Comparison of ENCODE assay signal across 10 mouse cellular contexts in the genomic region with DNA sequence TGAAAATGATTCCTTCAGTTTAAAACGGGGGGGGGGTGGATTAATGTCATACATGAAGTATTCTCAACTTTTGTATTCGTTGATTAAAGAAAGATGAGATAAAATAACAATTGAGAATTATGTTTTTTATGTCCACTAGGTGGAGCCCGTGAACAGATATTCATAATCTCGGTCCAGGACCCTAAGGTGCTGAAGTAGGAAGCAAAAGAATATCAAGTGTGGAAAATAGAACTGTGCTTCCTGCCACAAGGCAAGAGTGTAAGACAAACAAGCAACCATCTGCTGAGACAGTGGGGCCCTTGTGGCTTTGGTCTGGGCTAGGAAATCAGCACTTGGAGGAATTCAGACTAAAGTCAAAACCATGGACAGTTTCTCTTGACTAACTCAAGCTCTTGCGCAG. TPM values are rescaled to one million over a fixed set of nuclear protein-coding genes. Genes with fewer than 3 reads are reported as not detected.
DNase-seq lines count a peak whose midpoint lies in the region; ATAC-seq and TF ChIP-seq lines count a peak whose summit lies in the region.
"Had no signal": no experiment of that assay in that cellular context is flagged by ENCODE, and none has a peak within 500 bp of the region (broad histone marks: within the 10 kb centered on the region; RNA-seq: fewer than 3 reads in every experiment).

No protein-coding gene starts in this region.

- H3K27me3 ChIP-seq in heart, adult 2 months (ENCODE audit: control insufficient read depth, insufficient read depth, low read length): no peaks in the 10 kb centered on the region
- H3K27me3 ChIP-seq in midbrain, postnatal 0 days (ENCODE audit: insufficient read depth, low read length): no peaks in the 10 kb centered on the region
- no peaks in the 10 kb centered on the region for H3K27me3 ChIP-seq in midbrain, embryonic 16.5 days (ENCODE audit: control insufficient read depth, insufficient read depth, low read depth, low read length)
- H3K27me3 ChIP-seq: embryonic facial prominence, embryonic 12.5 days; liver, embryonic 13.5 days had no signal

- no peaks in the 10 kb centered on the region; the same call in 1 of the 2 replicates for H3K4me1 ChIP-seq in heart, adult 2 months (ENCODE audit: control insufficient read depth, insufficient read depth, low read length)
- H3K4me1 ChIP-seq in midbrain, postnatal 0 days (ENCODE audit: insufficient read depth, low read length): no peaks in the 10 kb centered on the region
- no peaks in the 10 kb centered on the region for H3K4me1 ChIP-seq in midbrain, embryonic 16.5 days (ENCODE audit: control insufficient read depth, insufficient read depth, low read length)
- H3K4me1 ChIP-seq: embryonic facial prominence, embryonic 12.5 days; liver, embryonic 13.5 days had no signal

- whole genome bisulfite sequencing in heart, adult 2 months: 21% methylated on average over 5 of the region's 5 CpGs
- WGBS in midbrain, postnatal 0 days: 28% methylated on average over 5 of the region's 5 CpGs
- WGBS in midbrain, embryonic 16.5 days: 33% methylated on average over 5 of the region's 5 CpGs

- ATAC-seq in midbrain, postnatal 0 days (ENCODE audit: low FRiP score): no peak; the same call in 1 of the 2 replicates
- no peak for ATAC-seq in midbrain, embryonic 16.5 days
- peak; percentile 80 for ATAC-seq in megakaryocyte-erythroid progenitor cell, adult 5-6 weeks (replicated peaks; ENCODE audit: low FRiP score, low TSS enrichment, poor library complexity, severe bottlenecking)

- no peak overlapping the region for H3K4me3 ChIP-seq in heart, adult 2 months
- no peak overlapping the region for H3K4me3 ChIP-seq in midbrain, postnatal 0 days (ENCODE audit: low read depth, low read length)
- H3K4me3 ChIP-seq in midbrain, embryonic 16.5 days (ENCODE audit: low read depth, low read length): no peak overlapping the region
- H3K4me3 ChIP-seq: embryonic facial prominence, embryonic 12.5 days; liver, embryonic 13.5 days had no signal

- intact Hi-C loops in heart, adult 2 months (cut with DNase I): loop anchor here (1.0 to 2.0 kb wide), 2 partner anchors 56 to 485 kb away; no protein-coding TSS in a partner anchor
- intact Hi-C loops in heart, postnatal 25 days (cut with DNase I): loop anchor here (2.0 kb wide), 1 partner anchor 484 kb away; no protein-coding TSS in a partner anchor

- TF ChIP-seq EP300 in heart, adult 2 months (IDR thresholded peaks at IDR 0.05; ENCODE audit: insufficient read depth, low read depth, low read length): no peak

- no peak overlapping the region for H3K4me2 ChIP-seq in midbrain, postnatal 0 days (ENCODE audit: low read depth, low read length, poor library complexity, severe bottlenecking)
- H3K4me2 ChIP-seq in midbrain, embryonic 16.5 days (ENCODE audit: low read length): no peak overlapping the region
- H3K4me2 ChIP-seq: embryonic facial prominence, embryonic 12.5 days; liver, embryonic 13.5 days had no signal

- no peak overlapping the region for H3K9ac ChIP-seq in heart, adult 2 months (ENCODE audit: low read depth, low read length)
- no peak overlapping the region for H3K9ac ChIP-seq in midbrain, postnatal 0 days (replicated peaks; ENCODE audit: low read length, poor library complexity, severe bottlenecking)
- H3K9ac ChIP-seq in midbrain, embryonic 16.5 days (ENCODE audit: low read depth, low read length): no peak overlapping the region
- H3K9ac ChIP-seq: embryonic facial prominence, embryonic 12.5 days; liver, embryonic 13.5 days had no signal

- peak; percentile 79 for TF ChIP-seq CTCF in heart, adult 2 months (IDR thresholded peaks at IDR 0.05)
- TF ChIP-seq CTCF in midbrain, postnatal 0 days (IDR thresholded peaks at IDR 0.05): peak; percentile 77

- no peaks in the 10 kb centered on the region for H3K9me3 ChIP-seq in midbrain, postnatal 0 days (ENCODE audit: low read length)
- H3K9me3 ChIP-seq in midbrain, embryonic 16.5 days (replicated peaks; ENCODE audit: control insufficient read depth, low read length, poor library complexity, severe bottlenecking): no peaks in the 10 kb centered on the region
- H3K9me3 ChIP-seq: embryonic facial prominence, embryonic 12.5 days; liver, embryonic 13.5 days had no signal

- DNase-seq in heart, adult 2 months: no peak
- no peak for DNase-seq in heart, postnatal 25 days (ENCODE audit: low spot score)
- peak; percentile 63 for DNase-seq in midbrain, postnatal 0 days (ENCODE audit: low spot score)
- peak; percentile 51 for DNase-seq in c-Kit-positive CD71-negative TER-119-negative erythroid progenitor cells, embryonic 14.5 days (ENCODE audit: low read depth)
- no peak for DNase-seq in right cerebral cortex, postnatal 14 days
- no peak for DNase-seq in gastrocnemius, postnatal 25 days
- DNase-seq: liver, embryonic 13.5 days had no signal

- no peak for TF ChIP-seq POLR2A in heart, adult 2 months (IDR thresholded peaks at IDR 0.05; ENCODE audit: insufficient read depth, low read depth, low read length)

- no peaks in the 10 kb centered on the region for H3K36me3 ChIP-seq in heart, adult 2 months (ENCODE audit: control insufficient read depth, insufficient read depth, low read length)
- no peaks in the 10 kb centered on the region for H3K36me3 ChIP-seq in midbrain, postnatal 0 days (ENCODE audit: insufficient read depth, low read length)
- H3K36me3 ChIP-seq in midbrain, embryonic 16.5 days (ENCODE audit: control insufficient read depth, insufficient read depth, low read length): no peaks in the 10 kb centered on the region
- H3K36me3 ChIP-seq: embryonic facial prominence, embryonic 12.5 days; liver, embryonic 13.5 days had no signal

- no peak overlapping the region for H3K27ac ChIP-seq in heart, adult 2 months
- no peak overlapping the region for H3K27ac ChIP-seq in midbrain, postnatal 0 days (ENCODE audit: low read depth, low read length)
- no peak overlapping the region for H3K27ac ChIP-seq in midbrain, embryonic 16.5 days (ENCODE audit: low read length)
- H3K27ac ChIP-seq: embryonic facial prominence, embryonic 12.5 days; liver, embryonic 13.5 days had no signal

- H3K79me2 ChIP-seq in heart, adult 2 months (replicated peaks; ENCODE audit: control insufficient read depth, insufficient read depth, low read length): no peaks in the 10 kb centered on the region

RNA-seq across cellular contexts. Expression of gene Kap, which starts 50.9 kb away (rescaled TPM):
- not detected for total RNA-seq in heart, adult 2 months (2021)
- polyA plus RNA-seq in heart, adult 2 months (2012; rRNA removed): 0.45 TPM in 1 of 2 replicates, not detected in the other
- not detected for total RNA-seq in heart, postnatal 25 days (2021)
- total RNA-seq in midbrain, postnatal 0 days (2014; rRNA removed): not detected in 2 replicates
- polyA plus RNA-seq in midbrain, postnatal 0 days (2015; fragmentation: Nextera tagmentation; extraction: Ambion mirVana): not detected in 2 replicates
- polyA plus RNA-seq in midbrain, embryonic 16.5 days (2015; fragmentation: Nextera tagmentation; extraction: Ambion mirVana): not detected in 2 replicates
- total RNA-seq in megakaryocyte-erythroid progenitor cell, adult 5-6 weeks (2014; fragmentation: Nextera tagmentation): not detected in 2 replicates
- total RNA-seq in megakaryocyte-erythroid progenitor cell, adult 5-6 weeks (2017): not detected in 2 replicates
- not detected for total RNA-seq in gastrocnemius, postnatal 25 days (2021)
- polyA plus RNA-seq: embryonic facial prominence, embryonic 12.5 days; liver, embryonic 13.5 days had no signal

Comparison
In these comparisons a context has a peak if more than half of its experiments do, and no peak if none do; other contexts are left out.
1. DNase-seq: peak in midbrain, postnatal 0 days (single experiment) and c-Kit-positive CD71-negative TER-119-negative erythroid progenitor cells, embryonic 14.5 days (single experiment); none in heart, adult 2 months (0 of 2), heart, postnatal 25 days (single experiment), right cerebral cortex, postnatal 14 days (single experiment) and gastrocnemius, postnatal 25 days (single experiment).